Mouse (Mus musculus): ENCODE data around the gene Pef1. TPM values are rescaled to one million over a fixed set of nuclear protein-coding genes. Genes with fewer than 3 reads are reported as not detected.

The Pef1 gene
- polyA plus RNA-seq, 1 experiment: 62.4 TPM

DNA sequence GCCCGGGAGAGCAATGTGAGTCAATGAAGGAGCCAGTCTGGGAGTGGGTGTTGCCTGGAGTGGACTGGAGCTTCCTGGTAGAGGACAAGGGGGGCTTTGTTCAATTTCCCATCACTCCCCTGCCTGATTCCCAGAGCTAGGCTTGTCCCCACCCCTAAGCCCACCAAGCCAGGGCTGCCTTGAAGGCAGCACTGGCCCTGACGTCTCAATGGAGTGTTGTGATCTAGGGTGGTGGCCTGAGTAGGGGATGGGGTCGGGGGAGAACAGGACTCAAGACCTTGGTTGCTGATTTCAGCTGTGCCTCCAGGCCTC is 46.4 kb upstream of the Pef1 start:
- TF ChIP-seq REST (IDR thresholded peaks at IDR 0.05; ENCODE audit: insufficient read depth, insufficient read length) (no peak), CEBPB (IDR thresholded peaks at IDR 0.05; ENCODE audit: insufficient read depth, poor library complexity, severe bottlenecking) (no peak), POLR2A (IDR thresholded peaks at IDR 0.05; ENCODE audit: insufficient read length, low read depth) (no peak), E2F4 (IDR thresholded peaks at IDR 0.05; ENCODE audit: insufficient read depth) (no peak), MYOG (IDR thresholded peaks at IDR 0.05; ENCODE audit: control insufficient read depth in 1 of 3, insufficient read depth in 1 of 3, insufficient read length in 2 of 3, low read depth in 2 of 3) (no peak), MAX (IDR thresholded peaks at IDR 0.05; ENCODE audit: low read depth) (no peak), POLR2AphosphoS2 (IDR thresholded peaks at IDR 0.05; ENCODE audit: insufficient read length, low read depth) (no peak), MYOD1 (IDR thresholded peaks at IDR 0.05; ENCODE audit: control insufficient read depth in 1 of 3, insufficient read length in 2 of 3, low read depth in 2 of 3) (no peak), USF1 (IDR thresholded peaks at IDR 0.05; ENCODE audit: low read depth) (no peak), TCF3 (IDR thresholded peaks at IDR 0.05; ENCODE audit: insufficient read length, low read depth) (no peak), TCF12 (IDR thresholded peaks at IDR 0.05; ENCODE audit: insufficient read depth, poor library complexity, severe bottlenecking) (no peak), SRF (IDR thresholded peaks at IDR 0.05; ENCODE audit: control insufficient read depth, insufficient read length, low read depth) (no peak)
- no peaks in the 10 kb centered on the region for H3K36me3 ChIP-seq (ENCODE audit: control insufficient read depth, insufficient read depth)
- H3K4me2 ChIP-seq (ENCODE audit: low read depth): no peak overlapping the region
- H3K27me3 ChIP-seq (ENCODE audit: control insufficient read depth, insufficient read depth, insufficient read length): no peaks in the 10 kb centered on the region
- H3K4me3 ChIP-seq: no peak overlapping the region
- H3ac ChIP-seq (ENCODE audit: control insufficient read depth, insufficient read length): no peak overlapping the region
- H3K79me2 ChIP-seq (ENCODE audit: control insufficient read depth, insufficient read depth): no peaks in the 10 kb centered on the region

- H3K36me3 ChIP-seq (ENCODE audit: control insufficient read depth, insufficient read depth): no peaks in the 10 kb centered on the region
- TF ChIP-seq USF1 (IDR thresholded peaks at IDR 0.05; ENCODE audit: low read depth) (no peak), TCF12 (IDR thresholded peaks at IDR 0.05; ENCODE audit: insufficient read depth, poor library complexity, severe bottlenecking) (no peak)
- H3K4me2 ChIP-seq (ENCODE audit: low read depth): no peak overlapping the region
- no peak overlapping the region for H3K4me3 ChIP-seq
- H3K79me2 ChIP-seq (ENCODE audit: control insufficient read depth, insufficient read depth): no peaks in the 10 kb centered on the region
- H3ac ChIP-seq (ENCODE audit: control insufficient read depth, insufficient read length): no peak overlapping the region
- H3K27me3 ChIP-seq (ENCODE audit: control insufficient read depth, insufficient read depth, insufficient read length): no peaks in the 10 kb centered on the region
These were observed 45.9 kb upstream of the Pef1 start for GRCm38 (mm10) chr4:130056471-130056870.

GRCm38 (mm10) chr4:130060937-130061336 is 41.4 kb upstream of the Pef1 start:
- no peaks in the 10 kb centered on the region for H3K79me2 ChIP-seq (ENCODE audit: control insufficient read depth, insufficient read depth)
- no peak overlapping the region for H3K4me3 ChIP-seq
- no peak for TF ChIP-seq E2F4 (IDR thresholded peaks at IDR 0.05; ENCODE audit: insufficient read depth)
- no peak for TF ChIP-seq TCF3 (IDR thresholded peaks at IDR 0.05; ENCODE audit: insufficient read length, low read depth)
- H3K36me3 ChIP-seq (ENCODE audit: control insufficient read depth, insufficient read depth): no peaks in the 10 kb centered on the region
- H3ac ChIP-seq (ENCODE audit: control insufficient read depth, insufficient read length): no peak overlapping the region
- no peaks in the 10 kb centered on the region for H3K27me3 ChIP-seq (ENCODE audit: control insufficient read depth, insufficient read depth, insufficient read length)
- peak overlapping the region; percentile 34 for H3K4me2 ChIP-seq (ENCODE audit: low read depth)

DNA sequence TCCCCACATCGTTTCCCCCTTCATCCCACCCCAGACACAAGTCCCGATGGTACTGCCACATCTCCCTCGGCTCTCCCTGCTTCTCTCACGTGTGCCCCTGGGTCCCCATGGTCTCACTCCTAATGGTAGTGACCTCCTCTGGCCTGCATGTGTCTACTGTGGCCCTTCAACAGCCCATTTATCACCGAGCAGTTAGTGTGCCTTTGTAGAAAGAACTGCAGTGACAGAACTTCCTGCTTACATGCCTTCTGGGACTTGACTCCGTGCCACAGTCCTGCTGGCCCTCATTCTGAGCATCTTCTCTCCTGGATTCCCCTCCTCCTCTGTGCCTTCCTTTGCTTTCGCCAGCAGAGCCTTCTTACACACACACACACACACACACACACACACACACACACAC is 39.2 kb upstream of the Pef1 start:
- TF ChIP-seq MYOD1 (IDR thresholded peaks at IDR 0.05; ENCODE audit: control insufficient read depth in 1 of 3, insufficient read length in 2 of 3, low read depth in 2 of 3) (no peak), E2F4 (IDR thresholded peaks at IDR 0.05; ENCODE audit: insufficient read depth) (no peak), POLR2AphosphoS2 (IDR thresholded peaks at IDR 0.05; ENCODE audit: insufficient read length, low read depth) (no peak), TCF12 (IDR thresholded peaks at IDR 0.05; ENCODE audit: insufficient read depth, poor library complexity, severe bottlenecking) (no peak), TCF3 (IDR thresholded peaks at IDR 0.05; ENCODE audit: insufficient read length, low read depth) (no peak), USF1 (IDR thresholded peaks at IDR 0.05; ENCODE audit: low read depth) (no peak)
- no peaks in the 10 kb centered on the region for H3K36me3 ChIP-seq (ENCODE audit: control insufficient read depth, insufficient read depth)

DNA sequence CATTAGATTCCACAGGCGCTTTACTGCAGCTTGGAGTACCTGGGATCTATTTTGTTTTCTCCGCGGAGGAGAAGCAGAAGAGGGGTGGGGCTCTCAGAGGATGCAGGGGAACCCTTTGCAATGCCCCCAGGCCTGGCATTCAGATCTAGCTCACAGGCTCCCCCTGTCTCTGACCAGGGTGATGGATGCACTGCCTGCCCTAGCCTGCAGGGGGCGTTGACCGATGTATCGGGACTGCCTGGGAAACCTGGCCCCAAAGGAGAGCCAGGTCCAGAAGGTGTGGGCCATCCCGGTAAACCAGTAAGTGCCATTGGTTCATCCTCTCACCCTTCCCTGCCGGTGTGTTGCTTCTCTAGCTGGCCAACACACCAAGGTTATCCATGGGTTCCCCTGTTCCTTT is 35.5 kb upstream of the Pef1 start:
- no peak overlapping the region for H3K4me3 ChIP-seq
- no peaks in the 10 kb centered on the region for H3K36me3 ChIP-seq (ENCODE audit: control insufficient read depth, insufficient read depth)
- no peak overlapping the region for H3K4me2 ChIP-seq (ENCODE audit: low read depth)
- H3K27me3 ChIP-seq (ENCODE audit: control insufficient read depth, insufficient read depth, insufficient read length): no peaks in the 10 kb centered on the region
- H3K79me2 ChIP-seq (ENCODE audit: control insufficient read depth, insufficient read depth): no peaks in the 10 kb centered on the region
- no peak overlapping the region for H3ac ChIP-seq (ENCODE audit: control insufficient read depth, insufficient read length)
- TF ChIP-seq SRF (IDR thresholded peaks at IDR 0.05; ENCODE audit: control insufficient read depth, insufficient read length, low read depth) (no peak), POLR2A (IDR thresholded peaks at IDR 0.05; ENCODE audit: insufficient read length, low read depth) (no peak), POLR2AphosphoS2 (IDR thresholded peaks at IDR 0.05; ENCODE audit: insufficient read length, low read depth) (no peak), USF1 (IDR thresholded peaks at IDR 0.05; ENCODE audit: low read depth) (no peak), TCF12 (IDR thresholded peaks at IDR 0.05; ENCODE audit: insufficient read depth, poor library complexity, severe bottlenecking) (no peak), REST (IDR thresholded peaks at IDR 0.05; ENCODE audit: insufficient read depth, insufficient read length) (no peak), TCF3 (IDR thresholded peaks at IDR 0.05; ENCODE audit: insufficient read length, low read depth) (no peak)

More for the DNA sequence above, 39.2 kb upstream of the Pef1 start:
- Histone ChIP-seq H3K4me2 (ENCODE audit: low read depth) (no peak overlapping the region), H3K4me3 (no peak overlapping the region), H3K27me3 (ENCODE audit: control insufficient read depth, insufficient read depth, insufficient read length) (no peaks in the 10 kb centered on the region), H3K79me2 (ENCODE audit: control insufficient read depth, insufficient read depth) (no peaks in the 10 kb centered on the region), H3ac (ENCODE audit: control insufficient read depth, insufficient read length) (no peak overlapping the region)

- TF ChIP-seq CEBPB (IDR thresholded peaks at IDR 0.05; ENCODE audit: insufficient read depth, poor library complexity, severe bottlenecking): no peak
- TF ChIP-seq E2F4 (IDR thresholded peaks at IDR 0.05; ENCODE audit: insufficient read depth): no peak
- TF ChIP-seq TCF12 (IDR thresholded peaks at IDR 0.05; ENCODE audit: insufficient read depth, poor library complexity, severe bottlenecking): no peak
- no peak for TF ChIP-seq MAX (IDR thresholded peaks at IDR 0.05; ENCODE audit: low read depth)
- TF ChIP-seq REST (IDR thresholded peaks at IDR 0.05; ENCODE audit: insufficient read depth, insufficient read length): no peak
- no peak for TF ChIP-seq TCF3 (IDR thresholded peaks at IDR 0.05; ENCODE audit: insufficient read length, low read depth)
- no peak for TF ChIP-seq POLR2AphosphoS2 (IDR thresholded peaks at IDR 0.05; ENCODE audit: insufficient read length, low read depth)
- TF ChIP-seq USF1 (IDR thresholded peaks at IDR 0.05; ENCODE audit: low read depth): no peak
- TF ChIP-seq MYOD1 (IDR thresholded peaks at IDR 0.05; ENCODE audit: control insufficient read depth in 1 of 3, insufficient read length in 2 of 3, low read depth in 2 of 3): no peak
- no peak for TF ChIP-seq MYOG (IDR thresholded peaks at IDR 0.05; ENCODE audit: control insufficient read depth in 1 of 3, insufficient read depth in 1 of 3, insufficient read length in 2 of 3, low read depth in 2 of 3)
- TF ChIP-seq SRF (IDR thresholded peaks at IDR 0.05; ENCODE audit: control insufficient read depth, insufficient read length, low read depth): no peak
- no peak for TF ChIP-seq POLR2A (IDR thresholded peaks at IDR 0.05; ENCODE audit: insufficient read length, low read depth)
- Histone ChIP-seq H3K79me2 (ENCODE audit: control insufficient read depth, insufficient read depth) (no peaks in the 10 kb centered on the region), H3K27me3 (ENCODE audit: control insufficient read depth, insufficient read depth, insufficient read length) (no peaks in the 10 kb centered on the region), H3ac (ENCODE audit: control insufficient read depth, insufficient read length) (no peak overlapping the region), H3K4me3 (no peak overlapping the region), H3K4me2 (ENCODE audit: low read depth) (no peak overlapping the region), H3K36me3 (ENCODE audit: control insufficient read depth, insufficient read depth) (no peaks in the 10 kb centered on the region)
These were observed 31.8 kb upstream of the Pef1 start for GRCm38 (mm10) chr4:130070523-130070922.

All from myocyte (in vitro differentiated cells).